Mouse (Mus musculus): ENCODE results near the gene 1600002K03Rik. TPM values are rescaled to one million over a fixed set of nuclear protein-coding genes. Genes with fewer than 3 reads are reported as not detected.
"Not testable (repeated sequence)": the region's sequence is repeated elsewhere in the genome, so short reads cannot be mapped to it uniquely, and the experiment has no call there.

Gene 1600002K03Rik
- total RNA-seq, 2 experiments from 2014 or later, result 4.4 to 4.6 TPM

- intact Hi-C loops (cut with DNase I), result loop anchor here (2.0 kb wide), 2 partner anchors 19 to 47 kb away; no protein-coding TSS in a partner anchor
- peak; percentile 42 to 53 for DNase-seq
These were observed 9.0 kb upstream of the 1600002K03Rik start for GRCm38 (mm10) chr10:80163721-80164120.

- peak in 1 of 2 experiments; percentile 50 for DNase-seq
- intact Hi-C loops (cut with DNase I), result loop anchor here (2.0 kb wide), 2 partner anchors 20 to 48 kb away; no protein-coding TSS in a partner anchor
These were observed 8.4 kb upstream of the 1600002K03Rik start for GRCm38 (mm10) chr10:80164161-80164997.

DNA sequence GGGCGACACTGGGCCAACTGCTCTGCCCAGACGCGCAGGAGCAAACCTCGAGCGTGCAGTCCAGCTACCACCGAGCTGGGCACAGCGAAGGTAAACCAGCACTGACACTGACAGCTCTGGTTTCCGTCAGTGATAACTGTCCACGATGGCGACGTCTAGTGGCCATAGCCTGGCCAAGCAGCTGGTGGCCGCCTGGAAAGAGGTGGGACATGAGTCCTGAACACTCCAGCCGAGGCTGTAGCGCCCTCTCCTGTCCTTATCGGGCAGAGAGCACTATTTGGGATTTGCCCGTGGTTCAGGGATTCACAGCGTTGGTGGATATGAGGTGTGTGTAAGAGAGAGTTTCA lies 7.8 kb upstream of the 1600002K03Rik start:
- peak; percentile 95 to 97 for DNase-seq
- intact Hi-C loops (cut with DNase I), result loop anchor here (1.0 to 2.0 kb wide), 3 partner anchors 17 to 48 kb away; partner anchors contain the start of gene Midn

DNA sequence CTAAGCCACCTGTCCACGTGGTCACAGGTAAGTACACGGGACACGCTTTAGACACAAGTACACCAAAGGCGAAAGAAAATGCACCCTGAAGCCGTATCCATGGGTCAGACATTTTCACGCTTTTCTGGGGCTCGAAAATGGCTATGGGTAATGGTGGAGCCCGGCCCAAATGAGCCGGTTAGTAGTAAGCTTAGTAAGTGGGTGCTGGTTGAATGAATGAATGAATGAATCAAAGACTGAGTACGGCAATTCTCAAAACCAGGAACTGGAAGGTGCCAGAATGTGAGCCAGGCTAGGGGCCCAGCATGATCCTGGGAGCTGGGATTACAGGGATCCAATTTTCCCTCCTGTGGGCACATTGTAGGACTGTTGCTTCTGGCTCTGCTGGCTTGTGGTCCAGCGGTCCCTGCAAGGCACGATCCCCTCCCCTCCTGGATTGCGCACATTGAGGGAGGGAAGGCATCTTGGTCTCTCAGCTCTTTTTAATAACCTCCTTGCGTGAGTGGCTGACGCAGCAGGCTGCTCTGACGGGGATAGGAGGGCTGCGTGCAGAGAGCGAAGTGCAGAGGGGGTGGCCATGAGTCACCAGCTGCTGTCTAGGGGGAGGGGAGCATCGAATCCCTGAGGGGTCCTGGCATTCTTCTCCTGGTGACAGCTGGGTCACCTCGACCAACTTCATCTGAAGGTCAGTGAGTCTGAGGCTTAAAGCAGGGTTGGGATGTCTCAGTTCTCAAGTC lies 7.2 kb upstream of the 1600002K03Rik start, which contains the start of gene Cirbp:
Cirbp (plus strand) TSS at position 594 of the 737 bp plus-strand sequence.
- DNase-seq, result peak in 1 of 2 experiments; percentile 18
- intact Hi-C loops (cut with DNase I), result loop anchor here (1.0 to 2.0 kb wide), 3 partner anchors 17 to 49 kb away; partner anchors contain the start of gene Midn

GRCm38 (mm10) chr10:80166136-80166535 lies 6.6 kb upstream of the 1600002K03Rik start:
- intact Hi-C loops (cut with DNase I); DNase-seq: not testable (repeated sequence)

DNA sequence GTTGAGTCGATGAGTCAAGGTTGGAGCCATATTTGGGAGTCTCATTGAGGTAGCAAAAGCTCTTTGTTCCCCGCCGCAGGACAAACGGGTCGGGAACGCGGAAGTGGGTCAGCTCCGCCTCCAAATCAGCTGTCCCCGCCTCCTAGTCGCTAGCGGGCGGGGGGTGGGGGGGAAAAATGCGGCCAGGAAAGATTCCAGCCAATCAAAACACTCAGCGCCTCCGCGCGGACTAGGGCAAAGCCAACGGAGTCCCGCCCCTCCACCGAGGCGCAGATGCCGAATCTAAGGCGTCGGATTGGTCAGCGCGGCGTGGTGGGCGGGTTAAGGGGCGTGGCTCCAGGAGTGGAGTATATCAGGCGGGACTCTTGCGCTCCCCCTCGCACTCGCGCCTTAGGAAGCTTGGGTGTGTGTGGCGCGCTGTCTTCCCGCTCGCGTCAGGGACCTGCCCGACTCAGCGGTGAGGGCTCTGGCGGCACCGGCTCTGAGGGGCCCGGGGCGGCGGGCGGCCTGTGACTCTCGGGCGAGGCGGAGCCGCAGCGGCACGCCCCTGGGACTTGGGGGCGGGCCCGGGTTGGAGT lies 5.2 kb upstream of the 1600002K03Rik start:
- intact Hi-C loops (cut with DNase I), result no loop called here
- DNase-seq, result peak; percentile 99

DNA sequence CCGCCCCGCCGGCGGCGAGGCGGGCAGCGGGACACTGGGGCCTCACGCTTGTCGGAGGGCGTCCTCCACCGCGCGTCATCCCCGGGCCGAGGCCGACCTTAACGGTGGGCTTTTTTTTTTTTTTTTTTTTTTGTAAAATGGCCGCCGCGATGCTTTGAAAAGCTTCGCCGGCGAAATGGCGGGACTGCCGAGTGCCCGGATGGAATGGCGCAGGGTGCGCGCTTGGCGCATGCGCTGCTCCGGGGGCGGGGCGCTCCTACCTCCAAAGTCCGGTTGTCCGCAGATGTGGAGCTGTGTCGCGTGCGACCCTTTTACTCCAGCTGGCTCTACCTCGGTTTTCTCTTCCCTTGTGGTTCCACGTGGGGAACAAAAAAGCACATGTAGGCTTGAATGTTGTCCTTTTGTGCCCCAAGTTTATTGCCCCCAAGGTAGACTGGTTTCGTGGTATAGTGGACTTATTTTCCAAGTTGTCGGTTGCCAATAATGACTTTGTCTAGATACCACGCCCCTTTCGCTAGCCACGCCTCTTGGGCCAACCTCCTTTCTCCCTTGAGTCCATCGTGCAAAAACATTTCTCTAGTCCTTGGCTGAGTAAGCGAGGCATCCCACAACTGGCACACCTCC lies 4.6 kb upstream of the 1600002K03Rik start:
- peak; percentile 95 to 96 for DNase-seq
- intact Hi-C loops (cut with DNase I), result no loop called here

DNA sequence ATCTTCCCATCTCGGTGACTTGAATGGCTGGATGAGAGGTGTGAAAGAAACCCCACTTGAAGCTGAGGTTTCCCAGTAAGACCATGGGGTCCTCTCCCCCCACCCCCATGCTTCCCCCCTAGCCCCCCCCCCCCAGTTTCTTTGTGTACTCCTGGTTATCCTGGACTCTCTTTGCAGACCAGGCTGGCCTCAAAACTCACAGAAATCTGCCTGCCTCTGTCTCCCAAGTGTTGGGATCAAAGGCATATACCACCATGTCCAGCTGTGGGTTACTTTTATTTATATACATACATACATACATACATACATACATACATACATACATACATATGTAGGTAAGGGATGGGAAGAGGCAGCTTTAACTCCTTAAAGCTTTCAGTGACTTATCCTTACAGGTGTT lies 3.7 kb upstream of the 1600002K03Rik start:
- intact Hi-C loops (cut with DNase I), result no loop called here
- DNase-seq, result no peak

- DNase-seq, result no peak
- intact Hi-C loops (cut with DNase I), result loop anchor here (10.0 kb wide), 1 partner anchor 205 kb away; no protein-coding TSS in a partner anchor
These were observed 3.1 kb upstream of the 1600002K03Rik start for GRCm38 (mm10) chr10:80169651-80170050.

- DNase-seq, result no peak
- intact Hi-C loops (cut with DNase I), result loop anchor here (10.0 kb wide), 1 partner anchor 205 kb away; no protein-coding TSS in a partner anchor
These were observed 2.7 kb upstream of the 1600002K03Rik start for GRCm38 (mm10) chr10:80170052-80170451.

GRCm38 (mm10) chr10:80170601-80171021 lies 2.1 kb upstream of the 1600002K03Rik start:
- no peak for DNase-seq
- intact Hi-C loops (cut with DNase I), result loop anchor here (10.0 kb wide), 1 partner anchor 204 kb away; no protein-coding TSS in a partner anchor

DNA sequence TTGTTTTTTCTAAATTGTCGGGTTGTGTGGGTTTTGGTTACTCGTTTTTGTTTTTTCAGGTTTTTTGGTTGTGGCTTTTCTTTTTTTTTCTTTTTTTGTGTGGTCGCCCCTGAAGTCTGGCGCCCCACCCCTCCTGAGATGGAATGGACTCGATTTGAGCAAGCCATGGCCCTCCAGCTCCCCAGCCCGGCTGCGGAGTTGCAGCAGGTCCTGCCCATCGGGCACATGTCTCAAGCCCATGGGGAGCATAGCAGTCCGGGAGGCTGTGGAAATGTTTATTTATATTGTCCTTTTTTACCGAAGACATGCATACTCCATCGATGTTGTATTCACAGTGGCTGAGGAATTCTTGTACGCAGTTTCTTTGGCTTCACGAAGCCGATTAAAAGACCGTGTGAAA lies 1.5 kb upstream of the 1600002K03Rik start:
- intact Hi-C loops (cut with DNase I), result loop anchor here (10.0 kb wide), 1 partner anchor 204 kb away; no protein-coding TSS in a partner anchor
- DNase-seq, result no peak

GRCm38 (mm10) chr10:80171760-80172526 lies 801 bp upstream of the 1600002K03Rik start:
- DNase-seq, result peak in 1 of 2 experiments; percentile 35
- intact Hi-C loops (cut with DNase I), result loop anchor here (10.0 kb wide), 1 partner anchor 203 kb away; no protein-coding TSS in a partner anchor

DNA sequence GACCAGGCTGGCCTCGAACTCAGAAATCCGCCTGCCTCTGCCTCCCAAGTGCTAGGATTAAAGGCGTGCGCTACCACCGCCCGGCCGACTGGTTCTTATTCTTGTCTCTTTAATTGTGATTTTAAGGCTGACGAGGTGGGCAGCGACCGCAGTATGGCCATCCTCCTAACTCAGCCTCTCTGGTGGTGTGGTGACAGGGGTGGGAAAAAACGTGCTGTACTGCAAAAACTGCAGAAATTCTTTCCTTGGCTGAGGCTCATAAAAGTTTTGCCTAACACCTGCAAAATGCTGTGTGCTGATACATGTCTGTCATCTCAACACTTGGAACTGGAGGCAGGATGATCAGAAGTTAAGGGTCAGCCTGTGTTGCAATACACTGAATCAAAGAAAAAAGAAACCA lies 614 bp downstream of the 1600002K03Rik start:
- intact Hi-C loops (cut with DNase I), result loop anchor here (10.0 kb wide), 1 partner anchor 201 kb away; no protein-coding TSS in a partner anchor
- DNase-seq, result no peak

DNA sequence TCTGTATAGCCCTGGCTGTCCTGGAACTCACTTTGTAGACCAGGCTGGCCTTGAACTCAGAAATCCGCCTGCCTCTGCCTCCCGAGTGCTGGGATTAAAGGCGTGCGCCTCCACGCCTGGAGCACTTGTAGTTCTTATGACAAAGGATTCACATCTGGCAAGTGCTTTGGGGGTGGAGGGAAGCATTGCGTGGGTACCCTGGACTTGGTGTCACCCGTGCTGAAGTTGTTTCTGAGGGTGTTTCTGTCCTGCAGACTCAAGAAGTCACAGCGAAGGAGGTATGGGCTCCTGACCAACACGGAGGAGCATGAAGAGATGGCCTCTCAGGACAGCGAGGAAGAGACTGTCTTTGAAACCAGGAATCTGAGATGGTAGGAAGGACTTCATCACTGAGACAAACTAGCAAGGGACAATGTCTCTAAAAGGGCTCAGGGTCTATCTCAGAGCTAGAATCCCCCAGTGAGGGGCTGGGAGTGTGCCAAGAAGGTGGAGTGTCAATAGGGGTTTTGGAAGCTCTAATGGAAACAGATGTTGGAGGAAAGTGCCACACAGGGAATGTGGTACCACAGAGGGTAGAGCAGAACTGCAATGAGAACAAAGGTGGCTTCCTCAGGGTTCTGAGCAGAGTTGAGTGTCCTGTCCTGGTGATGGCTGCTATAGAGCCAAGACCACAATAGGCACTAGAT lies 1.4 kb downstream of the 1600002K03Rik start:
- intact Hi-C loops (cut with DNase I), result loop anchor here (10.0 kb wide), 1 partner anchor 201 kb away; no protein-coding TSS in a partner anchor
- DNase-seq, result no peak

- no peak for DNase-seq
- intact Hi-C loops (cut with DNase I), result loop anchor here (1.0 to 10.0 kb wide), 3 partner anchors 71 to 200 kb away; partner anchors contain the start of gene Adamtsl5
These were observed 2.0 kb downstream of the 1600002K03Rik start for GRCm38 (mm10) chr10:80174705-80175104.

- peak in 1 of 2 experiments; percentile 30 for DNase-seq
These were observed 3.0 kb downstream of the 1600002K03Rik start for GRCm38 (mm10) chr10:80175536-80176269.

More at GRCm38 (mm10) chr10:80175536-80176269, 3.0 kb downstream of the 1600002K03Rik start:
- intact Hi-C loops (cut with DNase I), result loop anchor here (1.0 to 10.0 kb wide), 3 partner anchors 70 to 199 kb away; partner anchors contain the start of gene Adamtsl5
